ENCODE assay signal across 9 mouse cellular contexts in genomic region chr13:30136923-30137629, GRCm38 (mm10). TPM values are rescaled to one million over a fixed set of nuclear protein-coding genes. Genes with fewer than 3 reads are reported as not detected.
DNase-seq lines count a peak whose midpoint lies in the region; ATAC-seq and TF ChIP-seq lines count a peak whose summit lies in the region.
"Had no signal": no experiment of that assay in that cellular context is flagged by ENCODE, and none has a peak within 500 bp of the region (broad histone marks: within the 10 kb centered on the region; RNA-seq: fewer than 3 reads in every experiment).

No protein-coding gene starts in this region.

- no peak for ATAC-seq in hindbrain, embryonic 11.5 days (ENCODE audit: low FRiP score)
- ATAC-seq in midbrain, embryonic 11.5 days (ENCODE audit: low FRiP score): no peak

- intact Hi-C loops in heart, postnatal 14 days (cut with DNase I): no loop called here
- intact Hi-C loops in left cerebral cortex, postnatal 10 days (cut with DNase I): no loop called here

- TF ChIP-seq CTCF in bone marrow macrophage, adult 2 months (IDR thresholded peaks at IDR 0.05; ENCODE audit: low read depth, low read length): no peak

- H3K27me3 ChIP-seq in heart, embryonic 10.5 days (ENCODE audit: insufficient read depth, poor library complexity, severe bottlenecking): peaks cover 32% of the 10 kb centered on the region
- peaks cover 4% of the 10 kb centered on the region for H3K27me3 ChIP-seq in hindbrain, embryonic 11.5 days (ENCODE audit: control insufficient read depth, insufficient read depth, low read length)
- H3K27me3 ChIP-seq in midbrain, embryonic 11.5 days (ENCODE audit: control insufficient read depth, insufficient read depth, low read length): peaks cover 3% of the 10 kb centered on the region; the same call in 1 of the 2 replicates

- no peak for DNase-seq in heart, embryonic 10.5 days (ENCODE audit: low spot score)
- DNase-seq in heart, postnatal 14 days: no peak
- peak; percentile 16 for DNase-seq in hindbrain, embryonic 11.5 days (ENCODE audit: low spot score)
- DNase-seq in midbrain, embryonic 11.5 days (ENCODE audit: low spot score, missing footprints): peak; percentile 88
- DNase-seq in cerebellum, postnatal 4 days (ENCODE audit: low spot score in 2 of 2): no peak
- DNase-seq in left cerebral cortex, postnatal 10 days (ENCODE audit: extremely low spot score in 1 of 2, low spot score in 2 of 2): no peak
- no peak for DNase-seq in B cell, adult 2 months

- H3K4me2 ChIP-seq in hindbrain, embryonic 11.5 days (replicated peaks; ENCODE audit: low read depth, low read length): peak overlapping the region; percentile 87
- peak overlapping the region; percentile 97 for H3K4me2 ChIP-seq in midbrain, embryonic 11.5 days

- no peaks in the 10 kb centered on the region for H3K36me3 ChIP-seq in heart, embryonic 10.5 days
- H3K36me3 ChIP-seq in hindbrain, embryonic 11.5 days (ENCODE audit: control insufficient read depth, insufficient read depth, low read length): no peaks in the 10 kb centered on the region
- no peaks in the 10 kb centered on the region for H3K36me3 ChIP-seq in midbrain, embryonic 11.5 days (ENCODE audit: control insufficient read depth, insufficient read depth, low read length)
- H3K36me3 ChIP-seq: G1E had no signal

- peak overlapping the region; percentile 87; the same call in 1 of the 2 replicates for H3K27ac ChIP-seq in heart, embryonic 10.5 days
- H3K27ac ChIP-seq in bone marrow macrophage, adult 2 months (ENCODE audit: insufficient read depth, low read depth, low read length): no peak overlapping the region
- H3K27ac ChIP-seq in hindbrain, embryonic 11.5 days (ENCODE audit: low read depth, low read length): no peak overlapping the region
- no peak overlapping the region for H3K27ac ChIP-seq in midbrain, embryonic 11.5 days (ENCODE audit: low read depth, low read length)

- TF ChIP-seq POLR2A in bone marrow macrophage, adult 2 months (IDR thresholded peaks at IDR 0.05; ENCODE audit: borderline replicate concordance, low read depth, low read length): no peak

- H3K9me3 ChIP-seq in heart, embryonic 10.5 days: no peaks in the 10 kb centered on the region
- no peaks in the 10 kb centered on the region for H3K9me3 ChIP-seq in hindbrain, embryonic 11.5 days (ENCODE audit: control insufficient read depth, low read length)
- no peaks in the 10 kb centered on the region for H3K9me3 ChIP-seq in midbrain, embryonic 11.5 days (ENCODE audit: control insufficient read depth, low read length)
- H3K9me3 ChIP-seq: G1E had no signal

- peak overlapping the region; percentile 68 for H3K4me3 ChIP-seq in heart, embryonic 10.5 days
- H3K4me3 ChIP-seq in bone marrow macrophage, adult 2 months (ENCODE audit: insufficient read depth, low read length): peak overlapping the region; percentile 81
- H3K4me3 ChIP-seq in hindbrain, embryonic 11.5 days (ENCODE audit: low read depth, low read length): peak overlapping the region; percentile 53; the same call in 1 of the 2 replicates
- H3K4me3 ChIP-seq in midbrain, embryonic 11.5 days (ENCODE audit: low read depth, low read length): peak overlapping the region; percentile 60

- 0 out of 2 replicates have a peak, but pooled peaks cover 11% of the 10 kb centered on the region for H3K4me1 ChIP-seq in heart, embryonic 10.5 days
- H3K4me1 ChIP-seq in bone marrow macrophage, adult 2 months (ENCODE audit: control insufficient read depth, insufficient read depth, low read length): peaks cover 8% of the 10 kb centered on the region
- H3K4me1 ChIP-seq in hindbrain, embryonic 11.5 days (replicated peaks; ENCODE audit: control insufficient read depth, insufficient read depth, low read length): no peaks in the 10 kb centered on the region
- H3K4me1 ChIP-seq in midbrain, embryonic 11.5 days (ENCODE audit: control insufficient read depth, insufficient read depth, low read length): no peaks in the 10 kb centered on the region

- WGBS in heart, embryonic 10.5 days: 34% methylated on average over 13 of the region's 13 CpGs
- 29% methylated on average over 13 of the region's 13 CpGs for WGBS in hindbrain, embryonic 11.5 days
- 28% methylated on average over 13 of the region's 13 CpGs for WGBS in midbrain, embryonic 11.5 days

- no peak overlapping the region for H3K9ac ChIP-seq in hindbrain, embryonic 11.5 days (ENCODE audit: low read depth, low read length)
- H3K9ac ChIP-seq in midbrain, embryonic 11.5 days (ENCODE audit: low read length): no peak overlapping the region; the same call in 1 of the 2 replicates

RNA-seq across cellular contexts. Expression of gene Mboat1, which starts 0.8 kb away (rescaled TPM):
- polyA plus RNA-seq in heart, embryonic 10.5 days (2016; fragmentation: Nextera tagmentation; extraction: Ambion mirVana): 3.6 and 5.0 TPM in 2 replicates
- total RNA-seq in heart, postnatal 14 days (2021): 1 to 10 TPM in 1 of 2 experiments, under 1 TPM in 1; 1.00 to 1.4 TPM
- polyA plus RNA-seq in bone marrow macrophage, adult 2 months (2012; ENCODE audit: insufficient read depth, insufficient read length, missing spikeins): 4.1 and 4.5 TPM in 2 replicates
- 6.4 and 7.4 TPM in 2 replicates for polyA plus RNA-seq in hindbrain, embryonic 11.5 days (2014; fragmentation: Nextera tagmentation; extraction: Ambion mirVana)
- polyA plus RNA-seq in midbrain, embryonic 11.5 days (2014; fragmentation: Nextera tagmentation; extraction: Ambion mirVana): 5.8 and 7.2 TPM in 2 replicates
- 1 to 10 TPM; 1.1 to 1.9 TPM for total RNA-seq in left cerebral cortex, postnatal 10 days (2021)
- polyA plus RNA-seq: G1E had no signal

Comparison
In these comparisons a context has a peak if more than half of its experiments do, and no peak if none do; other contexts are left out.
1. DNase-seq: peak in hindbrain, embryonic 11.5 days (single experiment) and midbrain, embryonic 11.5 days (single experiment); none in heart, embryonic 10.5 days (single experiment), heart, postnatal 14 days (0 of 2), cerebellum, postnatal 4 days (0 of 2), left cerebral cortex, postnatal 10 days (0 of 2) and B cell, adult 2 months (0 of 2).
2. Peak in every context shown above with its lines, with median percentiles within 50 percentile points of each other: H3K4me3 ChIP-seq.